Mouse (Mus musculus) c-Kit-positive CD71-negative TER-119-negative erythroid progenitor cells, embryonic 14.5 days (primary cell): ENCODE measurements at regions not wholly inside any gene's neighbourhood (a gene's known extent, or its start where the extent isn't known, plus 50 kb on each side); places are given as distances from the start of the nearest gene placed in this dataset.

Experiments
- DNase-seq: peaks from one replicate; pipeline ENCODE4 v3.0.0-alpha.2; 2013; ENCODE audit warnings: low read depth

DNA sequence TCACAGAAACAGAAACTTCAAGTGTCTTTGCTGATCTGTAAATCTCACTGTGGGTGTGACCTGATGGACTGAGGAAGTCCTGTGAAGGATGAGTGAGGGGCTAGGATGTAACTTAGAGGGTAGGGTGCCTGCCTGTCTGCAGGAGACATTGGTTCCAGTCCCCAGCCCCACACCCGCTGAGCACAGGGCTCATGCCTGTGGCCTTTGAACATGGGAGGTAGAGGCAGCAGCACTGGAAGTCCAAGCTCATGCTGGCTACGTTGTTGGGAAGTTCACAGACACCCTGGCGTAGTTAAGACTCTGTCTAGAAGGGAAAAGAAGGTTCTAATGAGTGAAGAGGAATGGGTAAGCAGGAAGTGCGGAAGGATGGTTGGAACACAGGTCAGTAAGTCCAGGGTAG, 59.7 kb upstream of the Tgm3 start:
- DNase-seq = no peak

DNA sequence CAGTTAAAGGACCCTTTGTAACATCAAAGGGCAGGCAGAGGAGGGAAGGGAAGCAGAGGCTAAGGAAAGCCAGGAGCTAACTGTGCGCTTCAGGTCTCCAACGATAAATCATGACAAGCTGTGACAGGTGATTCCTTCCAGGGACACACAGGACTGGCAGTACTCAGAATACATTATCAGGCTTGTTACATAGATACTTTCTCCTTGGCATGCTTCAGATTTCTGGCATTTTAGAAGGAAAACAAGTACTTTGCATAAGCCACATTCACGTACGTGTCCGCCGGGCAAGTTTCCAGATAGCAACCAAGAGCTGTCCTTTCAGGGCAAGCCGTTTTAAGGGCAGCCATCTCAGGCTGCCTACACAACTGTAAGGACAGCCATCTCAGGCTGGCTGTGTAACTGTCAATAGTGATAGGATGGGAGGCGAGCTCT, 56.9 kb upstream of the Tgm3 start:
- DNase-seq = no peak

GRCm38 (mm10) chr2:129958120-129958519, 54.0 kb upstream of the Tgm3 start:
- DNase-seq = no peak

GRCm38 (mm10) chr2:129960364-129960763, 51.8 kb upstream of the Tgm3 start:
- DNase-seq = no peak

DNA sequence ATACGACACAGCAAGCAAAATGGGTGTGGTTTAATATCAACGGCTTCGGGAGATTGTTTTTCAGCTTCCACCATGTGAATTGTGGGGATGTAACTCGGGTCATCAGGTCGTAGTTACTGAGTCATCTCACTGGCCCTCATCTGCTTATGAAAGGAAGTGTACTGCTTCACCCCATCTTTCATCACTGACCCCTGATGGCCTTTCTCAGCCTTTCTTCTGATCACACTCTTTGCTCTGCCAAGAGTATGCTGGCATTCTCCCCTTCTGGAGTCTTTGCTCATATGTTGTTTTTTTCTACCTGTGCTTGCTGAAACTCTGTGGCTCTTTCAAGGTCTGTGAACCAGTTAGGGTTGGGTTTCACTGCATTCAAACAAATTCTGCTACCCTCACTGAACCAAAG, 50.6 kb upstream of the Tgm3 start:
- no peak for DNase-seq
